Mouse (Mus musculus) forebrain, embryonic 16.5 days (tissue): ENCODE measurements around the gene Nectin2. TPM values are rescaled to one million over a fixed set of nuclear protein-coding genes. Genes with fewer than 3 reads are reported as not detected.
A peak's percentile ranks its signal among the peaks of the same experiment; 100 is the strongest.

Experiments
- ATAC-seq: fragments of 200-750 bp; cut with Nextera tagmentation; 2 replicates; pipeline ENCODE4 v1.8.0; 2017; ENCODE audit warnings: mild to moderate bottlenecking, moderate library complexity
- H3K27ac ChIP-seq: fragments of 300-500 bp; sonication (generic); 2 replicates; pipeline ENCODE4 v1.5.1; 2014; ENCODE audit warnings: low read length, control low read depth
- H3K27me3 ChIP-seq: fragments of 300-500 bp; sonication (generic); replicated peaks from 2 replicates; pipeline ENCODE4 v1.6.1; 2014; ENCODE audit warnings: low read length; ENCODE audit not compliant: control insufficient read depth, insufficient read depth
- H3K36me3 ChIP-seq: fragments of 300-500 bp; sonication (generic); 2 replicates; pipeline ENCODE4 v1.6.1; 2014; ENCODE audit not compliant: control insufficient read depth, insufficient read depth
- H3K4me1 ChIP-seq: fragments of 300-500 bp; sonication (generic); replicated peaks from 2 replicates; pipeline ENCODE4 v1.6.1; 2014; ENCODE audit warnings: low read length; ENCODE audit not compliant: control insufficient read depth, insufficient read depth
- H3K4me2 ChIP-seq: fragments of 300-500 bp; sonication (generic); 2 replicates; pipeline ENCODE4 v1.6.1; 2014; ENCODE audit warnings: mild to moderate bottlenecking, low read length, control low read depth
- H3K4me3 ChIP-seq: fragments of 300-500 bp; sonication (generic); replicated peaks from 2 replicates; pipeline ENCODE4 v1.5.1; 2014; ENCODE audit warnings: mild to moderate bottlenecking, low read length, control low read depth
- H3K9ac ChIP-seq: fragments of 300-500 bp; sonication (generic); replicated peaks from 2 replicates; pipeline ENCODE4 v1.6.1; 2014; ENCODE audit warnings: low read depth, low read length, control low read depth
- H3K9me3 ChIP-seq: fragments of 300-500 bp; sonication (generic); 2 replicates; pipeline ENCODE4 v1.6.1; 2016; ENCODE audit warnings: low read length; ENCODE audit not compliant: control insufficient read depth
- WGBS: fragments of 180-500 bp; shearing (Covaris S2); extraction: QIAGEN DNeasy Blood & Tissue Kit; methylation state at CpG from one replicate; pipeline ENCODE4 v1.1.7; 2014; 5-methylcytosine and 5-hydroxymethylcytosine counted together
- polyA plus RNA-seq: library from polyadenylated mRNA; unstranded; fragments of >200 nt; fragmentation: Nextera tagmentation; extraction: Ambion mirVana; gene quantifications from 2 replicates; pipeline ENCODE4 v1.2.1, GENCODE M21; 2015

Nectin2 gene
- polyA plus RNA-seq, 1 experiment from 2014 or later, result 48.4 TPM

DNA sequence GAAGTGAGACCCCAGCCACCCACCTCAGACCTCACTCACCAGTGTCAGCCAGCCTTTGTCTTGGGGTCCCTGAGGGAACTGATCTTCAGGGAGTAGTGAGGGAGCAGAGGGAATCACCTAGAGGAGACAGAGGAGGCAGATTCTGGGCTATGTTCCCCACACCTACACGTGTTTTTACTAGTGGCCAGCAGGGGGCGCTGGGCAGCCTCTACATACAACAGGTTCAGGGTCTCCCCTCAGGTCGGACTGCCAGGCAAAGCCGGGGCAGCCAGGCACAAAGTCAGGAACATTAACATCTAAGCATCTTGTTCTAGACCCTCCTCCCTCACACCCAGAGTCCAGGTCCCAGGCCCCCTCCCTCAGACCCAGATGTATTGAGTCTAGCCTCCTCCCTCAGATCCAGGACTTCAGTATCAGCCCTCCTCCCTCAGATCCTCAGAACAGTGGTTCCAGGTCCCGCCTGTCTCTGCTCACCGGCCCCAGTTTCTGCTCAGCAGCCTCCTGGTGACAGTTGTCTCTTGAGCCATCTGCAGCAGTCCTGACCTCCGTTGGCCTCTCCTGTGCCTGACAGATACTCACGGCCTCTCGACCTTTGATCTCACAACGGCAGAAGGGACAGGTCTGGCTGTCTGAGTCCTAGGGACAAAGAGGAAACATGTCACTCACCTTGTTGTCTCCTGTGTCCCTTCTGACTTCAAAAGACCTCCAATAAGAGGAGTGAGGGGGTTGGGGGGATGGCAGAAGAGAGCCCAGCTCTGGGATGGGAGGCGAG is 34.7 kb upstream of the Nectin2 start:
- ATAC-seq, result no peak
- Histone ChIP-seq H3K4me1 (peaks cover 4% of the 10 kb centered on the region), H3K9ac (no peak overlapping the region), H3K27me3 (no peaks in the 10 kb centered on the region), H3K4me2 (no peak overlapping the region), H3K36me3 (no peaks in the 10 kb centered on the region), H3K27ac (no peak overlapping the region), H3K4me3 (no peak overlapping the region), H3K9me3 (no peaks in the 10 kb centered on the region)
- 48% methylated on average over 11 of the region's 11 CpGs for WGBS

DNA sequence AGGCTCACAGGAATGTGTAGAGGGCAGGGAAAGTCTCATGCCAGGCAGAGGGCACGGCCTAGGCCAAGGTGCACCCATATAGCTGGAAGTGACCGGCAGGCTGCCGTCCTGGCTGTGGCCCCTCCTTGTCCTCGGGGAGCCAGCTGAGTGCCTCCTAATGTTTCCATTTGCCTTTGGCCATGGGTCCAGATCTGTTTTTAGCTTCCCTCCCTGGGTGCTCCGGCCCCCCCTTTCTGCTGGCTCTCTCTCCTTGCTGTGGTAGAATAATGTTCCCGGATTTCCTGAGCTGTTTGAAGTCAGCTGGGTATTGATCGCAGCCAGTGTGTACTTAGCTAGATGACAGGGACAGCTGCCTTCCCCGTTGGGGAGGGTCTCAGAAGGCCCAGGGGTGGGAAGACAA is 33.3 kb upstream of the Nectin2 start:
- Histone ChIP-seq H3K27ac (no peak overlapping the region), H3K27me3 (no peaks in the 10 kb centered on the region), H3K9me3 (no peaks in the 10 kb centered on the region), H3K9ac (no peak overlapping the region), H3K4me1 (no peaks in the 10 kb centered on the region), H3K4me3 (no peak overlapping the region), H3K4me2 (no peak overlapping the region), H3K36me3 (no peaks in the 10 kb centered on the region)
- 85% methylated on average over 8 of the region's 8 CpGs for WGBS
- no peak for ATAC-seq

DNA sequence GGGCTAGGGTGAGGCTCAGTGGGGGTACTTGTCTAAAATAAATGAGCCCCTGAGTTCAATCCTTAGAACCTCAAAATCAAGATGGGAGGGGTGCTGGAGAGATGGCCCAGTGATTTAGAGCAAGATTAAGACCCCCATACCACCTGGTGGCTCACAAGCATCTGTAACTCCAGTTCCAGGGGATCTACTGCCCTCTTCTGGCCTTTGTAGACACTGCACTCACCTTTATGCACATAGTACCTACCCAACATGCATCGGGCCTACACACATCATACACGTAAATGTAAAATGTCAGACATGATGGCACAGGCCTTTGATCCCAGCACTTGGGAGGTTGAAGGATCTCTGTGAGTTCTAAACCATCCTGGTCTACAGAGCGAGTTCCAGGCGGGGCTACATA is 32.4 kb upstream of the Nectin2 start:
- no peak for ATAC-seq
- Histone ChIP-seq H3K27ac (no peak overlapping the region), H3K9me3 (no peaks in the 10 kb centered on the region), H3K4me1 (no peaks in the 10 kb centered on the region), H3K4me2 (no peak overlapping the region), H3K9ac (no peak overlapping the region), H3K36me3 (no peaks in the 10 kb centered on the region), H3K27me3 (no peaks in the 10 kb centered on the region), H3K4me3 (no peak overlapping the region)
- WGBS, result 92% methylated on average over 4 of the region's 4 CpGs

DNA sequence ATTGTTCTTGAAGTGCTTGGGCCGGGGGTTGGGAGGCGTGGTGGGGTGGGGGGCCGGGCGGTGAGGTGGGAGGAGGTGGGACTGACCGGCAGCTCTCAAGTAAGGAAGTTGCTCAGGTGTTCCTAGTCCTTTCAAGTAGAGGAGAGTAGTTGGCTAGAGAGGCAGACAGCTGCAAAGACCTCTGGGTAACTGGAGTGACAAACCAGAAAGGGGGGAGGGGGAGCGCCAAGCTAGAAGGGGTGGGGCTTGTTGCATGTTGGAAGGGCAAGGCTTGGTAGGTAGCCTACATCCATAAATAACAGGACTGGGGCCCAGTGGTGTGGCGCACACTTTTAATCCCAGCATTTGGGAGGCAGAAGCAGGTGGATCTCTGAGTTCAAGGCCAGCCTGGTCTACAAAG is 31.5 kb upstream of the Nectin2 start:
- no peaks in the 10 kb centered on the region for H3K4me1 ChIP-seq
- no peaks in the 10 kb centered on the region for H3K9me3 ChIP-seq
- 91% methylated on average over 7 of the region's 7 CpGs for WGBS
- H3K4me2 ChIP-seq, result no peak overlapping the region
- H3K9ac ChIP-seq, result no peak overlapping the region
- no peak overlapping the region for H3K27ac ChIP-seq
- no peak for ATAC-seq
- no peaks in the 10 kb centered on the region for H3K36me3 ChIP-seq
- H3K27me3 ChIP-seq, result no peaks in the 10 kb centered on the region
- H3K4me3 ChIP-seq, result no peak overlapping the region

DNA sequence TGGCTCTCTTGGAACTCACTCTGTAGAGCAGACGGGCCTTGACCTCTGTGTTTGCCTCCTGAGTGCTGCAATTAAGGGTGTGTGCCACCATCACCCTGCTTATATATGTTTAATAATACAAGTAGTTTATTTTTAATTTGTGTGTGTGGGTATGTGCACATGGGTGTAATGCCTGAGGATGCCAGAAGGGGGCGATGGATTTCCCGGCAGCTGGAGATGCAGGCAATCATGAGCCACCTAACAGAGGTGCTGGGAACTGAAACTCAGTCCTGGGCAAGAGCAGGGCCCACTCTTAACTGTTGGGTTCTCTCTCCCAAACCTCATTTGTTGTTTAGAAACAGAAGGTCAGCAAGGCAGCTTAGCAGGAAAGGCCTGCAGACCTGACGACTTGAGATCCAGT is 29.6 kb upstream of the Nectin2 start:
- no peaks in the 10 kb centered on the region for H3K9me3 ChIP-seq
- H3K4me3 ChIP-seq, result no peak overlapping the region
- H3K4me1 ChIP-seq, result no peaks in the 10 kb centered on the region
- no peak overlapping the region for H3K27ac ChIP-seq
- H3K27me3 ChIP-seq, result no peaks in the 10 kb centered on the region
- WGBS, result 81% methylated on average over 4 of the region's 4 CpGs
- ATAC-seq, result no peak
- no peaks in the 10 kb centered on the region for H3K36me3 ChIP-seq
- H3K9ac ChIP-seq, result no peak overlapping the region
- H3K4me2 ChIP-seq, result no peak overlapping the region

DNA sequence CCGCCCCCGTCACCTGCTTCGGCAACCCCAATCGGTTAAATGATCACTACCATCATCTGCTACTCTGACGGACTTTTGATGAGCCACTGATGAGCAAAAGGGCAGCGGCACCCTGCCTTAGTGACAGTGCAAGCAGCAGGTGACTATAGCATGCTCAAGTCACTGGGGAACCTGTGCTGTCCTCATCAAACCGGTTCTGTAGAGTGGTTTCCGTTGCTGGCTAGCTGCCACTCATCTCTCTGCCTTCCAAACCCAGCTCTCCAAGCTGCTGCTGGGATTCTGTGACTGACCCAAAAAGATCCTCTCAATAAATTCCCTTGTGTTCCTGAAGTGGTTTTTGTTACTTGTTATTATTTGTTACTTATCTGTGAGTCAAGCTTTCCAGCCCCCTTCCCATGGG is 28.4 kb upstream of the Nectin2 start:
- no peak overlapping the region for H3K27ac ChIP-seq
- no peaks in the 10 kb centered on the region for H3K4me1 ChIP-seq
- H3K36me3 ChIP-seq, result no peaks in the 10 kb centered on the region
- no peak for ATAC-seq
- no peak overlapping the region for H3K9ac ChIP-seq
- H3K4me3 ChIP-seq, result no peak overlapping the region
- no peak overlapping the region for H3K4me2 ChIP-seq
- H3K9me3 ChIP-seq, result no peaks in the 10 kb centered on the region
- WGBS, result 87% methylated on average over 8 of the region's 8 CpGs
- H3K27me3 ChIP-seq, result no peaks in the 10 kb centered on the region

DNA sequence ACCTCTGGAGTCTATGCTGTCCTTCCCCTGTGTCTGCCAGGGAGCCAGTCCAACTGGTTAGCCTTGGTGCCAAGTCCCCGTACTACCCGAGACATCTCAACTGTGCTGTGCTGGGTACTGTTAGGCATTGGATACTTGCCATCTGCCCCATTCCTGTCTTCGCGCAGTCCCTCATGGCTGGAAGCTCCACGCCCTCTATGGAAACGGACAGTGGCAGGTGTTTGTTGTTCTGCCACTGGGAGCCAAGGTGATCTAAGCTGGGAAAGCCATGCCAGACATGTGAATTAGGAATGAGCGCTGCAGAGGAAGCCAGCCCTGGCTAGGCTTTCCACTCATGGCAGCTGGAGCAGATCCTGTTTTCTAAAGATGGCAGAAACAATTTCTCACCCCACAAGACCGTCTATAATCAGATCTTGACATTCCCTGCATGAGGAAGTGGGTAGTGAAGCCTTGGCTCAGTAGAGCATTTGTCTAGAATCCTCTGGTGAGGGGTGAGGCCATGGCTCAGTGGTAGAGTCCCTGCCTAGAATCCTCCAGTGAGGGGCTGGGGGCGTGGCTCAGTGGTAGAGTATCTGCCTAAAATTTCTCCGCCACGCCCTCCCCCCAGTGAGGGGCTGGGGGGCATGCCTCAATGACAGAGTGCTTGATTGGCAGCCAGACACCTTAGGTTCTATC is 26.9 kb upstream of the Nectin2 start:
- H3K9ac ChIP-seq, result no peak overlapping the region
- H3K27me3 ChIP-seq, result no peaks in the 10 kb centered on the region; the same call in 1 of the 2 replicates
- no peaks in the 10 kb centered on the region for H3K9me3 ChIP-seq
- no peaks in the 10 kb centered on the region for H3K4me1 ChIP-seq
- no peak overlapping the region for H3K27ac ChIP-seq
- no peaks in the 10 kb centered on the region for H3K36me3 ChIP-seq
- no peak overlapping the region for H3K4me2 ChIP-seq
- WGBS, result 85% methylated on average over 11 of the region's 11 CpGs
- H3K4me3 ChIP-seq, result no peak overlapping the region
- no peak for ATAC-seq

DNA sequence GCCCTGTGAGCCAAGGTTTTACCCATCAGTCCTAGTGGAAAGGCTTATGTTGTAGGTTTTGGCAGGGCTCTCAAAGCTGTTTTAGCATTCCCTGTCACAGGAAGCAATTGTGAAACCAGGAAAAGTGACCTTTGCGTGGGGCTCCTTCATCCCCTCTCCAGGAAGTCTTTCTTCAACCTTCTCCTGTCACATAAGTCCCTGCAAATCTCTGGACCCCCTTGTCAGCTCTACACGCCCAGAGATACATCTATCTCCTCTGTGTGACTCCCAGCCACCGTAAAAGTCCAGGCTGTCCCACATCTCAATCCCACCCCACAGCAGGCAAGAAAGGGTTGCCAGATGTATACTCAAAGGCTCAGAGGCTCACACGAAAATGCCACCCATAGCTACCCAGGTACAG is 21.4 kb upstream of the Nectin2 start:
- no peak overlapping the region for H3K9ac ChIP-seq
- no peaks in the 10 kb centered on the region for H3K9me3 ChIP-seq
- H3K4me3 ChIP-seq, result no peak overlapping the region
- no peak overlapping the region for H3K4me2 ChIP-seq
- WGBS, result 64% methylated on average over 4 of the region's 4 CpGs
- no peak overlapping the region for H3K27ac ChIP-seq
- no peaks in the 10 kb centered on the region for H3K36me3 ChIP-seq
- no peak for ATAC-seq
- peaks cover 28% of the 10 kb centered on the region for H3K27me3 ChIP-seq
- peaks cover 9% of the 10 kb centered on the region for H3K4me1 ChIP-seq

DNA sequence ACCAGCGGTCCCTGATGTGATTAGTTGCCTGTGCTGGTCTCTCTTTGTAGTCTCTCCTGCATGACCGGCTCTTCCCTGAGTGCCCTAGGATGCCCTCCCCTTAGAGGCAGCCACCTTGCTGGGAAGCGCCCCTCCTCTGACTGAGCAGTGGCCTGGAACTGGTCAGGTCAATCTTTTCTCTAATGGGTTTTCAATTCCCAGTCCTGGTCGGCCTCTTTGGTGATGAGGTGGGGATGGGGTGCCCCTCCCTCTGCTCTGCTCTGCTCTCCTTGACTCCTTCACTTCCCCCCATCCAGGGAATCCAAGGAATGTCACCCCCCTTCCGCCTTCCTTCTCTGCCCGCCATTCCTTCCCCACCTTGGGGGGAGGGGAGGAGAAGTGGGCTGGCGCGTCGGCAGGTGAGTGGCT is 20.7 kb upstream of the Nectin2 start, which contains the start of gene Bcam:
Gene Bcam (minus strand): TSS at position 33 of the 408 bp plus-strand sequence.
- peak within 1 kb of the TSS; percentile 55 for H3K4me2 ChIP-seq
- H3K9ac ChIP-seq, result peak within 1 kb of the TSS; percentile 48

More for the DNA sequence above, 20.7 kb upstream of the Nectin2 start, which contains the start of gene Bcam:
- peaks cover 9% of the 10 kb centered on the region for H3K4me1 ChIP-seq
- ATAC-seq, result peak; percentile 39; the same call in 1 of the 2 replicates
- H3K4me3 ChIP-seq, result peak within 1 kb of the TSS; percentile 39
- H3K27ac ChIP-seq, result no peak within 1 kb of the TSS
- H3K36me3 ChIP-seq, result no peaks in the 10 kb centered on the region
- peaks cover 28% of the 10 kb centered on the region for H3K27me3 ChIP-seq
- WGBS, result 3% methylated on average over 9 of the region's 9 CpGs
- H3K9me3 ChIP-seq, result no peaks in the 10 kb centered on the region
